Mouse (Mus musculus) embryonic facial prominence, embryonic 12.5 days (tissue): Measurements from ENCODE around the gene Dapl1. TPM values are rescaled to one million over a fixed set of nuclear protein-coding genes. Genes with fewer than 3 reads are reported as not detected.
A peak's percentile ranks its signal among the peaks of the same experiment; 100 is the strongest.

Source experiments
- ATAC-seq: fragments of 200-750 bp; cut with Nextera tagmentation; 2 replicates; pipeline ENCODE4 v1.8.0; 2017; ENCODE audit not compliant: insufficient number of reproducible peaks, insufficient read depth, low FRiP score, low TSS enrichment
- H3K27ac ChIP-seq: fragments of 300-500 bp; sonication (generic); 2 replicates; pipeline ENCODE4 v1.5.1; 2016; ENCODE audit warnings: mild to moderate bottlenecking
- H3K27me3 ChIP-seq: fragments of 300-500 bp; sonication (generic); 2 replicates; pipeline ENCODE4 v1.6.1; 2016; ENCODE audit warnings: mild to moderate bottlenecking, moderate library complexity
- H3K36me3 ChIP-seq: fragments of 300-500 bp; sonication (generic); 2 replicates; pipeline ENCODE4 v1.6.1; 2016; ENCODE audit warnings: mild to moderate bottlenecking
- H3K4me1 ChIP-seq: fragments of 300-500 bp; sonication (generic); 2 replicates; pipeline ENCODE4 v1.6.1; 2016
- H3K4me2 ChIP-seq: fragments of 300-500 bp; sonication (generic); replicated peaks from 2 replicates; pipeline ENCODE4 v1.6.1; 2016; ENCODE audit warnings: mild to moderate bottlenecking, moderate library complexity
- H3K4me3 ChIP-seq: fragments of 300-500 bp; sonication (generic); 2 replicates; pipeline ENCODE4 v1.5.1; 2016; ENCODE audit warnings: mild to moderate bottlenecking
- H3K9ac ChIP-seq: fragments of 300-500 bp; sonication (generic); 2 replicates; pipeline ENCODE4 v1.6.1; 2016; ENCODE audit warnings: mild to moderate bottlenecking, moderate library complexity
- H3K9me3 ChIP-seq: fragments of 300-500 bp; sonication (generic); 2 replicates; pipeline ENCODE4 v1.6.1; 2016; ENCODE audit warnings: mild to moderate bottlenecking, moderate library complexity
- WGBS: fragments of 180-500 bp; shearing (Covaris S2); methylation state at CpG from one replicate; pipeline ENCODE4 v1.1.7; 2016; 5-methylcytosine and 5-hydroxymethylcytosine counted together
- polyA plus RNA-seq: library from polyadenylated mRNA; unstranded; fragments of >200 nt; fragmentation: Nextera tagmentation; extraction: Ambion mirVana; gene quantifications from 2 replicates; pipeline ENCODE4 v1.2.1, GENCODE M21; 2016

Gene Dapl1
- polyA plus RNA-seq, 1 experiment from 2014 or later, result 13.9 TPM

GRCm38 (mm10) chr2:59452102-59452501 lies 32.4 kb upstream of the Dapl1 start:
- 80% methylated on average over 3 of the region's 3 CpGs for WGBS
- no peaks in the 10 kb centered on the region for H3K9me3 ChIP-seq
- no peak for ATAC-seq
- no peak overlapping the region for H3K9ac ChIP-seq
- no peak overlapping the region for H3K27ac ChIP-seq
- no peaks in the 10 kb centered on the region for H3K4me1 ChIP-seq
- H3K36me3 ChIP-seq, result no peaks in the 10 kb centered on the region
- no peak overlapping the region for H3K4me3 ChIP-seq
- H3K27me3 ChIP-seq, result no peaks in the 10 kb centered on the region
- no peak overlapping the region for H3K4me2 ChIP-seq

GRCm38 (mm10) chr2:59462086-59462485 lies 22.4 kb upstream of the Dapl1 start:
- 86% methylated on average over 6 of the region's 6 CpGs for WGBS
- Histone ChIP-seq H3K4me2 (no peak overlapping the region), H3K4me3 (no peak overlapping the region), H3K4me1 (no peaks in the 10 kb centered on the region), H3K36me3 (no peaks in the 10 kb centered on the region), H3K27me3 (no peaks in the 10 kb centered on the region), H3K27ac (no peak overlapping the region), H3K9ac (no peak overlapping the region), H3K9me3 (no peaks in the 10 kb centered on the region)
- no peak for ATAC-seq

- ATAC-seq, result no peak
- 72% methylated on average over 12 of the region's 12 CpGs for WGBS
- H3K4me1 ChIP-seq, result 0 out of 2 replicates have a peak, but pooled peaks cover 5% of the 10 kb centered on the region
- no peak overlapping the region for H3K4me3 ChIP-seq
- no peak overlapping the region for H3K9ac ChIP-seq
- H3K4me2 ChIP-seq, result no peak overlapping the region
- no peaks in the 10 kb centered on the region for H3K9me3 ChIP-seq
- H3K36me3 ChIP-seq, result no peaks in the 10 kb centered on the region
- no peak overlapping the region for H3K27ac ChIP-seq
- H3K27me3 ChIP-seq, result no peaks in the 10 kb centered on the region
Measured at GRCm38 (mm10) chr2:59463428-59464182, 20.8 kb upstream of the Dapl1 start.

GRCm38 (mm10) chr2:59465671-59466070 lies 18.8 kb upstream of the Dapl1 start:
- H3K27ac ChIP-seq, result no peak overlapping the region
- H3K36me3 ChIP-seq, result no peaks in the 10 kb centered on the region
- H3K4me2 ChIP-seq, result no peak overlapping the region
- peaks cover 11% of the 10 kb centered on the region; the same call in 1 of the 2 replicates for H3K4me1 ChIP-seq
- no peak for ATAC-seq
- H3K27me3 ChIP-seq, result no peaks in the 10 kb centered on the region
- WGBS, result 63% methylated on average over 5 of the region's 5 CpGs
- H3K9ac ChIP-seq, result no peak overlapping the region
- no peak overlapping the region for H3K4me3 ChIP-seq
- H3K9me3 ChIP-seq, result no peaks in the 10 kb centered on the region

GRCm38 (mm10) chr2:59466358-59466757 lies 18.1 kb upstream of the Dapl1 start:
- Histone ChIP-seq H3K9ac (no peak overlapping the region), H3K4me3 (no peak overlapping the region), H3K27me3 (no peaks in the 10 kb centered on the region), H3K27ac (no peak overlapping the region; the same call in 1 of the 2 replicates), H3K36me3 (no peaks in the 10 kb centered on the region), H3K4me1 (peaks cover 18% of the 10 kb centered on the region; the same call in 1 of the 2 replicates), H3K4me2 (no peak overlapping the region), H3K9me3 (no peaks in the 10 kb centered on the region)
- ATAC-seq, result no peak
- WGBS, result 82% methylated on average over 5 of the region's 5 CpGs

- Histone ChIP-seq H3K4me2 (no peak overlapping the region), H3K9me3 (no peaks in the 10 kb centered on the region), H3K4me3 (no peak overlapping the region), H3K27me3 (no peaks in the 10 kb centered on the region), H3K27ac (no peak overlapping the region; the same call in 1 of the 2 replicates), H3K4me1 (peaks cover 21% of the 10 kb centered on the region; the same call in 1 of the 2 replicates), H3K36me3 (no peaks in the 10 kb centered on the region), H3K9ac (no peak overlapping the region)
- WGBS, result 38% methylated on average over 4 of the region's 4 CpGs
- ATAC-seq, result peak; percentile 64
Measured at GRCm38 (mm10) chr2:59467085-59467484, 17.4 kb upstream of the Dapl1 start.

- Histone ChIP-seq H3K27ac (no peak overlapping the region), H3K4me2 (no peak overlapping the region), H3K27me3 (no peaks in the 10 kb centered on the region), H3K4me1 (peaks cover 21% of the 10 kb centered on the region; the same call in 1 of the 2 replicates), H3K36me3 (no peaks in the 10 kb centered on the region), H3K9me3 (no peaks in the 10 kb centered on the region), H3K9ac (no peak overlapping the region), H3K4me3 (no peak overlapping the region)
- ATAC-seq, result no peak
- WGBS, result 86% methylated on average over 6 of the region's 6 CpGs
Measured at GRCm38 (mm10) chr2:59467976-59468375, 16.5 kb upstream of the Dapl1 start.

- peaks cover 21% of the 10 kb centered on the region; the same call in 1 of the 2 replicates for H3K4me1 ChIP-seq
- no peaks in the 10 kb centered on the region for H3K27me3 ChIP-seq
- no peak overlapping the region for H3K9ac ChIP-seq
- WGBS, result 59% methylated on average over 8 of the region's 8 CpGs
- H3K9me3 ChIP-seq, result no peaks in the 10 kb centered on the region
- ATAC-seq, result no peak
- no peaks in the 10 kb centered on the region for H3K36me3 ChIP-seq
- H3K27ac ChIP-seq, result no peak overlapping the region
- no peak overlapping the region for H3K4me2 ChIP-seq
- H3K4me3 ChIP-seq, result no peak overlapping the region
Measured at GRCm38 (mm10) chr2:59469590-59470245, 14.7 kb upstream of the Dapl1 start.

- WGBS, result 59% methylated on average over 11 of the region's 11 CpGs
- no peak for ATAC-seq
- H3K9ac ChIP-seq, result no peak overlapping the region
- no peak overlapping the region for H3K4me3 ChIP-seq
- no peak overlapping the region for H3K4me2 ChIP-seq
- H3K36me3 ChIP-seq, result no peaks in the 10 kb centered on the region
- peaks cover 21% of the 10 kb centered on the region; the same call in 1 of the 2 replicates for H3K4me1 ChIP-seq
- peak overlapping the region; percentile 46; the same call in 1 of the 2 replicates for H3K27ac ChIP-seq
- H3K9me3 ChIP-seq, result no peaks in the 10 kb centered on the region
- H3K27me3 ChIP-seq, result no peaks in the 10 kb centered on the region
Measured at GRCm38 (mm10) chr2:59470326-59471031, 14.0 kb upstream of the Dapl1 start.

- Histone ChIP-seq H3K4me3 (no peak overlapping the region), H3K4me1 (peaks cover 21% of the 10 kb centered on the region; the same call in 1 of the 2 replicates), H3K4me2 (no peak overlapping the region), H3K27ac (no peak overlapping the region; the same call in 1 of the 2 replicates), H3K9ac (no peak overlapping the region), H3K27me3 (no peaks in the 10 kb centered on the region), H3K36me3 (no peaks in the 10 kb centered on the region), H3K9me3 (no peaks in the 10 kb centered on the region)
- WGBS, result 56% methylated on average over 15 of the region's 15 CpGs
- ATAC-seq, result no peak
Measured at GRCm38 (mm10) chr2:59471051-59471948, 13.2 kb upstream of the Dapl1 start.

- Histone ChIP-seq H3K4me3 (no peak overlapping the region), H3K9ac (no peak overlapping the region), H3K9me3 (no peaks in the 10 kb centered on the region), H3K36me3 (no peaks in the 10 kb centered on the region), H3K27me3 (no peaks in the 10 kb centered on the region), H3K4me1 (peaks cover 15% of the 10 kb centered on the region; the same call in 1 of the 2 replicates), H3K4me2 (no peak overlapping the region), H3K27ac (no peak overlapping the region)
- no peak for ATAC-seq
- 85% methylated on average over 4 of the region's 4 CpGs for WGBS
Measured at GRCm38 (mm10) chr2:59474336-59474735, 10.1 kb upstream of the Dapl1 start.
